8 mouse cellular contexts compared by ENCODE assay signal in genomic region chr13:98924897-98925485, GRCm38 (mm10). TPM values are rescaled to one million over a fixed set of nuclear protein-coding genes. Genes with fewer than 3 reads are reported as not detected.
DNase-seq lines count a peak whose midpoint lies in the region; ATAC-seq and TF ChIP-seq lines count a peak whose summit lies in the region.

No protein-coding gene starts in this region.

- no peak for ATAC-seq in hindbrain, postnatal 0 days
- no peak for ATAC-seq in midbrain, embryonic 16.5 days

- H3K9me3 ChIP-seq in hindbrain, postnatal 0 days (ENCODE audit: low read length): no peaks in the 10 kb centered on the region
- no peaks in the 10 kb centered on the region for H3K9me3 ChIP-seq in midbrain, embryonic 16.5 days (replicated peaks; ENCODE audit: control insufficient read depth, low read length, poor library complexity, severe bottlenecking)

- H3K36me3 ChIP-seq in hindbrain, postnatal 0 days (ENCODE audit: insufficient read depth, low read length): no peaks in the 10 kb centered on the region
- no peaks in the 10 kb centered on the region for H3K36me3 ChIP-seq in midbrain, embryonic 16.5 days (ENCODE audit: control insufficient read depth, insufficient read depth, low read length)

- WGBS in hindbrain, postnatal 0 days: 5% methylated on average over 11 of the region's 11 CpGs
- WGBS in midbrain, embryonic 16.5 days: 7% methylated on average over 11 of the region's 11 CpGs

- peak overlapping the region; percentile 76 for H3K4me2 ChIP-seq in hindbrain, postnatal 0 days (ENCODE audit: low read depth, low read length)
- H3K4me2 ChIP-seq in midbrain, embryonic 16.5 days (ENCODE audit: low read length): peak overlapping the region; percentile 72

- peak overlapping the region; percentile 72 for H3K4me3 ChIP-seq in layer of hippocampus, adult 2 months
- peak overlapping the region; percentile 100 for H3K4me3 ChIP-seq in hindbrain, postnatal 0 days (ENCODE audit: low read length)
- peak overlapping the region; percentile 96 for H3K4me3 ChIP-seq in midbrain, embryonic 16.5 days (ENCODE audit: low read depth, low read length)

- no peak for TF ChIP-seq CTCF in layer of hippocampus, adult 2 months (conservative IDR thresholded peaks at IDR 0.05)
- no peak for TF ChIP-seq CTCF in hindbrain, postnatal 0 days (IDR thresholded peaks at IDR 0.05; ENCODE audit: low read depth)

- no peaks in the 10 kb centered on the region for H3K27me3 ChIP-seq in hindbrain, postnatal 0 days (ENCODE audit: insufficient read depth, low read length)
- no peaks in the 10 kb centered on the region for H3K27me3 ChIP-seq in midbrain, embryonic 16.5 days (ENCODE audit: control insufficient read depth, insufficient read depth, low read depth, low read length)

- DNase-seq in layer of hippocampus, adult 2 months (ENCODE audit: low spot score in 2 of 2): no peak
- no peak for DNase-seq in layer of hippocampus, adult 11-12 months (ENCODE audit: low spot score)
- peak; percentile 35 for DNase-seq in embryo, embryonic 9.5 days (ENCODE audit: extremely low spot score)
- DNase-seq in hindbrain, postnatal 0 days (ENCODE audit: low spot score): no peak
- DNase-seq in adrenal gland, postnatal 25 days: no peak
- DNase-seq in T-cell, adult 2 months (ENCODE audit: low spot score): no peak
- DNase-seq in cerebellum, postnatal 10 days: no peak

- peak overlapping the region; percentile 100 for H3K9ac ChIP-seq in hindbrain, postnatal 0 days (replicated peaks; ENCODE audit: low read length)
- peak overlapping the region; percentile 100 for H3K9ac ChIP-seq in midbrain, embryonic 16.5 days (ENCODE audit: low read depth, low read length)

- peak overlapping the region; percentile 99 for H3K27ac ChIP-seq in layer of hippocampus, adult 2 months
- peak overlapping the region; percentile 100 for H3K27ac ChIP-seq in hindbrain, postnatal 0 days
- no peak overlapping the region; the same call in 1 of the 2 replicates for H3K27ac ChIP-seq in midbrain, embryonic 16.5 days (ENCODE audit: low read length)

- no peaks in the 10 kb centered on the region for H3K4me1 ChIP-seq in hindbrain, postnatal 0 days (ENCODE audit: insufficient read depth, low read length)
- H3K4me1 ChIP-seq in midbrain, embryonic 16.5 days (ENCODE audit: control insufficient read depth, insufficient read depth, low read length): peaks cover 25% of the 10 kb centered on the region

RNA-seq across cellular contexts. Expression of gene Tnpo1, which starts 1.2 kb away (rescaled TPM):
- total RNA-seq in layer of hippocampus, adult 2 months (2021): 10 to 100 TPM; 61.7 to 68.5 TPM
- total RNA-seq in hindbrain, postnatal 0 days (2014; rRNA removed): 75.1 and 79.2 TPM in 2 replicates
- 18.7 and 21.6 TPM in 2 replicates for polyA plus RNA-seq in hindbrain, postnatal 0 days (2015; fragmentation: Nextera tagmentation; extraction: Ambion mirVana)
- polyA plus RNA-seq in midbrain, embryonic 16.5 days (2015; fragmentation: Nextera tagmentation; extraction: Ambion mirVana): 40.8 and 45.2 TPM in 2 replicates
- total RNA-seq in adrenal gland, postnatal 25 days (2021): 106 and 135 TPM in 2 replicates

RNA-seq across cellular contexts. Expression of gene 1700024P04Rik, which starts 59.4 kb away (rescaled TPM):
- not detected for total RNA-seq in layer of hippocampus, adult 2 months (2021)
- total RNA-seq in hindbrain, postnatal 0 days (2014; rRNA removed): not detected in 2 replicates
- polyA plus RNA-seq in hindbrain, postnatal 0 days (2015; fragmentation: Nextera tagmentation; extraction: Ambion mirVana): not detected in 2 replicates
- not detected in 2 replicates for polyA plus RNA-seq in midbrain, embryonic 16.5 days (2015; fragmentation: Nextera tagmentation; extraction: Ambion mirVana)
- not detected in 2 replicates for total RNA-seq in adrenal gland, postnatal 25 days (2021)
